Mouse (Mus musculus) hematopoietic stem cell, adult 5-6 weeks (primary cell): Measurements from ENCODE around the gene Plin5. TPM values are rescaled to one million over a fixed set of nuclear protein-coding genes. Genes with fewer than 3 reads are reported as not detected.
"Not testable (repeated sequence)": the region's sequence is repeated elsewhere in the genome, so short reads cannot be mapped to it uniquely, and the experiment has no call there.

Source experiments
- ATAC-seq, 2 experiments: fragments of 125-278 bp in 1 of 2; replicated peaks in 1 of 2; 2 replicates each; pipeline ENCODE4 v1.8.0; 2016 to 2017; ENCODE audit warnings: inconsistent platforms in 2 of 2, mild to moderate bottlenecking in 2 of 2, moderate number of reproducible peaks in 2 of 2, low read depth in 1 of 2, moderate TSS enrichment in 1 of 2; ENCODE audit not compliant: low FRiP score in 2 of 2, poor library complexity in 2 of 2, severe bottlenecking in 2 of 2, insufficient read depth in 1 of 2, low TSS enrichment in 1 of 2
- total RNA-seq: library from RNA; stranded (forward); fragments of 172-1452, 232-1000 nt; gene quantifications from 2 replicates; pipeline ENCODE4 v1.2.3, GENCODE M21; 2017

Plin5 gene
- total RNA-seq, 1 experiment from 2014 or later: not detected

- no peak for ATAC-seq
Observed at GRCm38 (mm10) chr17:56096883-56097282, 20.5 kb downstream of the Plin5 start.

DNA sequence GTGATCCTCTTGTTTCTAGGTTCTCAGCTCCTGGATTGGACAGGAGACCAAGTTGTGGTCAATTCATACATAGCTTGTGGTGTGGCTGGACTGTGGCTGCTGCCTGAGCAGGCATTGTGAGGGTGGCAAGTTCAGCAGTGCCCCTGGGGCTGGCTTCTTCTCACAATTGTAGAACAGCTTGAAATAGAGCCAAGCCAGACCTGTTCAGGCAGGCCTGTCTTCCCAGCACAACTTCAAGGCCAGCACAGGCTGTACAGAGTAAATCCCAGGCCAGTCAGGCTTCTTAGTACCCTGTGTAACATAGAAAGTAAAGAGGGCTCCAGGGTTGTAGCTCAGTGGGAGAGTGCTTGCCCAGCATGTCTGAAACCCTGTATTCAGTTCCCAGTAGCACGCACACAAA, 24.6 kb downstream of the Plin5 start:
- ATAC-seq: no peak

DNA sequence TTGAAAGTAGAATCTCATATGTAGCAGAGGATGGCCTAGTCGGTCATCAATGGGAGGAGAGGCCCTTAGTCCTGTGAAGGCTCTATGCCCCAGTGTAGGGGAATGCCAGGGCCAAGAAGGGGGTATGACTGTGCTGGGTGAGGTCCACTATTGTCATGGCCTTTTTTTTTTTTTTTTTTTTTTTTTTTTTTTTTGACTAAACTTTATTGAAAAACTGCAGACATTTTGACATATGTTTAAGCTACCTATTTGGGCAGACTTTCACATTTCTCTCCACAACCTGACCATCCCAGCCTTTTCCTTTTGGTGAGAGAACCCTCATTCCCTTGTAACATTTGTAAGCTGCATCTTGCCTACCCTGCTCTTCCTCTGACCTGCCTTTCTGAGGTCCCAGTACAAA, 25.1 kb downstream of the Plin5 start:
- no peak for ATAC-seq

DNA sequence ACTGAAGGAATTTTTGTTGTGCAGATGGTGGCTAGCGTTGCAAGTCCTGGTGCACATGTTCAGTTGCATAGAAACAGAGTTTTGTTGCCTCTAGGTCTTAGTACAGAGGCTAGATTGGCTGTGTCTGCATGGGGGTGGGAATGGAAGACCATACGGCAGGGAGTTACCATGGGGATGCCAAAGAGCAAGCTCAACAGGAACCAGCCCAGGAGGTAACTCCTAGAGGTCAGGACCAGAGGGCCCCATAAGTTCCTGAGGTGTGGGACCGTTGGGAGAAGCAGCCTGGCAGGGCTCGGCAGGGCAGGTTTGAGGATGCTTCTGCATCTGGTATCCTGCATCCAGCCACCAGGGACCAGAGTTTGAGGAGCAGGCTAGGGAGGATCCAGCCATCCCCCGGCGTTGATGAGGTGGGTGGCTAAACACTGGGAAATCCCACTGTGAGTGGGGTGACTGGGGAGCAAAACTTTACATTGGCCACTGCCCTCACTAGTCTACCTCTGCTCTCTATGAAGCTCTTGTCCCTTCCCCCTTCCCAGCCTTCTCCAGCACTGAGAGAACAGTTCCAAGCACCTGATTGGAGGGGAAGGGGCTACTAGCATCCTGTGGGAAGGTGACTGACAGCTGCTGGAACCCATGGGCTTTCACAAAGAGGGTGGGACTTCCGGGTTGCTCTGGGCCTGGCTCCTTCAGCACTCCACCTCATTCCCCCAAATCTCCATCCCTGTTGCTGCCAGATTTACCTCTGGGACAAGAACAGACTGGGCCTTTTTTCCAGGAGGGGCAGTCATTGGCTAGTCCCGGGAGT, 36.4 kb downstream of the Plin5 start:
- no peak for ATAC-seq

DNA sequence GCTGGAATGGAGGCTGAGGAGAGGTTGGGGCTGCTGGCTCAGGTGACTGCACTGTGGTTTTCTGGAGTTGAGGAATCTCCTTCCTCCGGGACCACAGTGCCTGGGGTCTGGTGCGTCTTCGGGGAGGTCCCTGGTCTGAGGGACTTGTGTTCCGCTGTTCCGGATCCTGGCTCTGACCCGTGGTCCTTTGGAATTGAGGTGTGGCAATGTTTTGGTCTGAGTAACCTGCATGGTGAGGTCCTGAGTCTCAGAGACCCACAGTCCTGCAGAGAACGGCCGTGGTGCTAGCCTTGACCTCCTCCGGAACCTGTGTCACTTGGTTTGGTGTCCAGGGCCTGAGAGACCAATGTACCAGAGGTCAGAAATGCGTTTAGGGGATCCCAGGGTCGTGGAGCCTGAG, 37.5 kb downstream of the Plin5 start:
- no peak for ATAC-seq

- peak; percentile 82 to 84 for ATAC-seq
Observed at GRCm38 (mm10) chr17:56078880-56079795, 38.3 kb downstream of the Plin5 start, which contains the start of gene Hdgfl2. Gene Hdgfl2, plus strand, starts transcription at chr17:56079634.

DNA sequence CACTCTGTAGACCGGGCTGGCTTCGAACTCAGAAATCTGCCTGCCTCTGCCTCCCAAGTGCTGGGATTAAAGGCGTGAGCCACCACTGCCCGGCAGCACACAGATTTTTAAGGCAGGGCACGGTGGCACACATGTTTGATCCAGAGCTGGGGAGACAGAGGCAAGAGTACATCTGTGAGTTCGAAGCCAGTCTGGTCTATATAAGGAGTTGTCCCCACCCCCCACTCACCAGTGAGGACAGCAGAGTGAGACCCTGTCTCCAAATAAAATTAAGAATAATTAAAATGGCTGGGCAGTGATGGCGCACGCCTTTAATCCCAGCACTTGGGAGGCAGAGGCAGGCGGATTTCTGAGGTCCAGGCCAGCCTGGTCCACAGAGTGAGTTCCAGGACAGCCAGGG, 39.0 kb downstream of the Plin5 start:
- ATAC-seq: not testable (repeated sequence)

GRCm38 (mm10) chr17:56077523-56077922, 39.9 kb downstream of the Plin5 start:
- ATAC-seq: no peak

GRCm38 (mm10) chr17:56074827-56075208, 42.6 kb downstream of the Plin5 start, which contains the start of gene Ubxn6:
Gene Ubxn6, minus strand, starts transcription at chr17:56075028.
- ATAC-seq: peak; percentile 28 to 44

DNA sequence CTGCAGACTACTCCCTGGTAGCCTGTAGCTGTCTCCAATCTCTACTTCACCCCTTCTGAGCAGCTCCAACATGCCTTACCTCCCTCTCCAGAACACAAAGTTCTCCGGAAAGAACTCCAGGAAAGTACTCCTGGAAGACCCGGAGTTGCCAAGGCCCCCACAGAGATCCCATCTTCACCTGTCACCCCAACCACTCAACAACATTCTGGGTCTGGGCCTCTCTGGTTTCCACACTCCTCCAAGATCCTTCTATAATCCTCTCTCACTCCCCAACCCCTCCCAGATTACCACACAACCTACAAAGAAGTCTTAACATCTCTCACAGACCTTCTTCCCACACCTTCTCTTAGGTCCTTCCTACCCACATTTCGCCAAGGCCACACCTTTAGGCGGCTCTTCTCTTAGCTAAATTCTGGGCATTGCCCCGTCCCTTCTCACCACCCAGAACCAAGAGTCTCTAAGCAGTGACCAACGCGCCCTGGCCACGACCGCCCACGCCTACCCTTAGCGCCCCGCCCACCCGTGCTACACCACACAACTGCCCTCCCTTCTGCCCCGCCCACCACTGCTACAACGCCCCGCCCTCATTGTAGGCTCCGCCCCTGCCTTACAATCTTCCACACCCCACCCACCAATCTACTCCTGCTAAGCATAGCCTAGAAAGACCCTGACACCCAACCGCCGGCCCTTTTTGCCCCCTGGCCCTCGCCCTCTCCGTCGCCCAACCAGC, 43.1 kb downstream of the Plin5 start:
- ATAC-seq: peak; percentile 13 to 44; a peak in 3 of 4 replicates

GRCm38 (mm10) chr17:56072243-56072642, 45.2 kb downstream of the Plin5 start:
- ATAC-seq: no peak

GRCm38 (mm10) chr17:56071126-56071525, 46.3 kb downstream of the Plin5 start:
- ATAC-seq: no peak

GRCm38 (mm10) chr17:56069066-56069465, 48.3 kb downstream of the Plin5 start:
- ATAC-seq: no peak

DNA sequence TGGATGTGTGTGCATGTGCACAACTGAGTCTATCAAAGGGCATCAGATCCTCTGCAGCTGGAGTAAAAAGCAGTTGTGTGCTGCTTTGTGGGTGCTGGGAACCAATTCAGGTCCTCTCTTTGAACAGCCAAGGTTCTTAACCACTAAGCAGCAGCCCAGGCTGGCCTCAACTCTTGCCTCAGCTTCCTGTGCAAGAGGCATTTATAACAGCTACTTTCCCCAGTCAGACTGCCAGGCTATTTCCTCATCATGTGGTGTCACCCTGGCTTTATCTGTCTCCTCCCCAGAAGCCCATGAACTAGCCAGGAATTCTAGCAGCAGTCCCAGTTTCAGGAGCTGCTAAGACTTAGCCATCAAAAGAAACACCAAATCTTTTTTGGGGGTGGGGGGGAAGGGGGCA, 50.9 kb downstream of the Plin5 start:
- no peak for ATAC-seq

- not testable (repeated sequence) for ATAC-seq
Observed at GRCm38 (mm10) chr17:56065715-56066114, 51.7 kb downstream of the Plin5 start.

DNA sequence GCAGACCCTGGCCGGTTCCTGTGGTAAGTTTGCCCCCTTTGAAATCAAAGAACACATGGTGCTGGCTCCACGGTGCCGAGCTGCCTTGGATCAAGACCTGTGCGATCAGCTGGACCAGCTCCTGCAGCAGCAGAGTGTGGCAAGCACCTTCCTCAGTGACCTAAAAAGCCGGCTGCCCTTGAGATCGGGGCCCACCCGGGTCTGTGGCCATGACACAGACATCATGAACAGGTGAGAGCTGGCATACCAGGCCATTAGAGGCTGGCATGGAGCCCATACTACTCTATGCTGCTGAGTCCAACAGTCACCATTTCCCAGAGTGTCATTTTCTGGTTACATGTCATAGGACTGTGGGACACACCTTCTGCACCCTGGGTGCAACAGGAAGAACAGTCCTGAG, 55.3 kb downstream of the Plin5 start:
- no peak for ATAC-seq
